Mouse (Mus musculus): ENCODE data around the gene Slc39a11. TPM values are rescaled to one million over a fixed set of nuclear protein-coding genes. Genes with fewer than 3 reads are reported as not detected.
A peak's percentile ranks its signal among the peaks of the same experiment; 100 is the strongest.

The Slc39a11 gene
- polyA plus RNA-seq, 1 experiment from 2014 or later: 33.9 TPM

GRCm38 (mm10) chr11:113625437-113625836 is 24.4 kb downstream of the Slc39a11 start:
- Histone ChIP-seq H3K36me3 (replicated peaks) (0 out of 2 replicates have a peak, but pooled peaks cover 4% of the 10 kb centered on the region), H3K4me3 (no peak overlapping the region), H3K4me2 (no peak overlapping the region), H3K4me1 (peaks cover 6% of the 10 kb centered on the region), H3K27me3 (replicated peaks) (no peaks in the 10 kb centered on the region), H3K9ac (no peak overlapping the region), H3K27ac (no peak overlapping the region), H3K9me3 (no peaks in the 10 kb centered on the region)
- 95% methylated on average over 18 of the region's 18 CpGs for WGBS
- no peak for ATAC-seq (replicated peaks)

DNA sequence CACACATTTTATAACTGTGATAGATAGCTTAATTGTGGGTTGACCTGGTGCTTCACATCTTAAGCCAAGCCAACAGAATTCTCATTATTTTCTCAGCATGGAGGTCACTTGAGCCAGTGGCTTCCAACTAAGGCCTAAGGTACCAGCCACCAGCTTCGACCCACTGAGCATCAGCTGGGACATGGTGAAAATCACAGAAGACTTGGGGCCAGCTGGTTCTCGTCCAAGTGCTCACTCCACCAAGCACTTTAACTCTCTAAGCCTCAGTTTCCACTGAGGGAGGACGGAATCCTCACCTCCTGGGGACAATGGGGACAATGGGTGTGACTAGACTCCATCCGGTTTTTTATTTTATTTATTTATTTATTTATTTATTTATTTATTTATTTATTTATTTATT is 27.9 kb downstream of the Slc39a11 start:
- WGBS: 88% methylated on average over 4 of the region's 4 CpGs
- Histone ChIP-seq H3K27ac (no peak overlapping the region), H3K27me3 (replicated peaks) (0 out of 2 replicates have a peak, but pooled peaks cover 5% of the 10 kb centered on the region), H3K9me3 (no peaks in the 10 kb centered on the region), H3K9ac (no peak overlapping the region), H3K36me3 (replicated peaks) (0 out of 2 replicates have a peak, but pooled peaks cover 4% of the 10 kb centered on the region), H3K4me2 (no peak overlapping the region), H3K4me3 (no peak overlapping the region), H3K4me1 (peaks cover 37% of the 10 kb centered on the region)
- ATAC-seq (replicated peaks): no peak

- WGBS: 59% methylated on average over 2 of the region's 2 CpGs
- H3K4me2 ChIP-seq: peak overlapping the region; percentile 97
- H3K27ac ChIP-seq: no peak overlapping the region
- peaks cover 37% of the 10 kb centered on the region for H3K4me1 ChIP-seq
- no peak for ATAC-seq (replicated peaks)
- 0 out of 2 replicates have a peak, but pooled peaks cover 4% of the 10 kb centered on the region for H3K36me3 ChIP-seq (replicated peaks)
- H3K27me3 ChIP-seq (replicated peaks): peaks cover 5% of the 10 kb centered on the region; the same call in 1 of the 2 replicates
- H3K9me3 ChIP-seq: no peaks in the 10 kb centered on the region
- no peak overlapping the region for H3K9ac ChIP-seq
- H3K4me3 ChIP-seq: peak overlapping the region; percentile 58
Measured at GRCm38 (mm10) chr11:113621001-113621400, 28.9 kb downstream of the Slc39a11 start.

DNA sequence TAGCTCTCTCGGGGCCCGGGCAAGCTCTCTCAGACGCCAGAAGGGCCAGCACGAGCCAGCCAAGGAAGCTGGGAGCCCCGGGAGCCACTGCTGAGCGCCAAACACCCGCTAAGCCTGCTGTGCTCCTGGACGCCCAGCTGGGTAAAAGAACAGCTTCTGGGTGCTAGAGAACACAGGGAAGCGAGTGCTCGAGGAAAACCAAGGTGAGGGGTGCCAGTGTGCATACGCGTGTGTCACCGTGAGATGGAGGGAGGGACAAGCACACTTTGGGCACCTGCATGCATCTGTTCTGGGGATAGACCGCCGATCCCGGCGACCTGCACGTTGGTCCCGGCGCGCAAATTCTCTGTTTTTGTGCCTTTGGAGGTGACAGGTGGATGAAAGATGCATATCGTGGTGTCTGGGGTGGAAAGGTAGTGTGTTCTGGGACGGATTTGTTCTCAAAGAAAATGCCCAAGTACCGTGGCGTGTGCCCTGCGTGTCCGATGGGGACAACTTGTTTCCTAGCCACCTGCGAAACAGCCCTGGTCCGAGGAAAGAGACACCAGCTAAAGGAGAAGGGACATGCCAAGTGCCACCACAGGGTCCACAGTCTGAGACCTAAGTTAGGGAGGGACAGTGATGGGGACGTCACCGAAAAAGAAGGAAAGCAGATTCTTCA is 30.3 kb downstream of the Slc39a11 start:
- peaks cover 5% of the 10 kb centered on the region; the same call in 1 of the 2 replicates for H3K27me3 ChIP-seq (replicated peaks)
- peak; percentile 46 for ATAC-seq (replicated peaks)

DNA sequence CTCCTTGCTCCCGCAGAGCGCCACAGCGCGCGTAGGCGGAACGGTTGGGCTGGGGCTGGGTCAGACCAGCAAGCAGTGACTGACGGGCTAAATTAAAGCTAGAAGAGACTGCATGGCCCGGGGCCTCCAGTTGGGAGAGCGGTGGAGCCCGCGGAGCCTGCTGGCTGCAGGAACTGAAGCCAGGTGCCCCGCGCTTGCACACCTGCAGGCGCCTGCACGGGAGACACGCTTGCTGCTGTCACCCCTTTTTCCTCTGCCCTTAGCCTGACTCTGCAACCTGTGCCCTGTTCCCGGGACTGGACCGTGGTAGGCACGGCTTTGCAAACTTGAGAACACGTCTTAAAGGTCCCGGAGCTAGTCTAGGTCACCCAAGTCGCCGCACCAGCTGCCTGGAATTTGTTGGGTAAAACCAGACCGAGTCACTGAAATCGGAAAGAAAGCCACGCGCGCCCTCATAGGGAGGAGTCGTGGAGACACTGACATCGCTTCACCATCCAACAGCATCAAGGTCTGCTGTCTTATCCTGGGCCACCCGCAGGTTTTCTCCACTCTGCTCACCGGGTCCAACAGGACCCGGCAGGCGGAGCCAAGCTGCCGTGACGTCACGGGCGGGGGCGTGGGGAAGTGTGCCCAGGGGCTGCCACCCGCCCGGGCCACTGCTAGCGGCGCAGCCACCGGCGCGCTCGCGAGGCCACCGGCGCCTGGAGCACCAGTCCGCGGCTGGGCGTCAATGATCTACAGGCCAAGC is 31.0 kb downstream of the Slc39a11 start, which contains the start of gene Sstr2:
Gene Sstr2 (plus strand): TSS at position 671 of the 748 bp plus-strand sequence.
- H3K9ac ChIP-seq: peak within 1 kb of the TSS; percentile 58
- under 1% methylated on average over 54 of the region's 54 CpGs for WGBS
- peaks cover 37% of the 10 kb centered on the region for H3K4me1 ChIP-seq
- H3K4me2 ChIP-seq: peak within 1 kb of the TSS; percentile 97
- H3K27ac ChIP-seq: peak within 1 kb of the TSS; percentile 38; the same call in 1 of the 2 replicates
- ATAC-seq (replicated peaks): peak; percentile 83
- H3K9me3 ChIP-seq: no peaks in the 10 kb centered on the region
- H3K36me3 ChIP-seq (replicated peaks): no peaks in the 10 kb centered on the region
- H3K27me3 ChIP-seq (replicated peaks): peaks cover 5% of the 10 kb centered on the region; the same call in 1 of the 2 replicates
- H3K4me3 ChIP-seq: peak within 1 kb of the TSS; percentile 58

More for the DNA sequence above, 30.3 kb downstream of the Slc39a11 start:
- peak overlapping the region; percentile 97 for H3K4me2 ChIP-seq
- peak overlapping the region; percentile 38; the same call in 1 of the 2 replicates for H3K27ac ChIP-seq
- H3K9ac ChIP-seq: peak overlapping the region; percentile 58
- H3K9me3 ChIP-seq: no peaks in the 10 kb centered on the region
- H3K4me3 ChIP-seq: peak overlapping the region; percentile 58
- peaks cover 37% of the 10 kb centered on the region for H3K4me1 ChIP-seq
- no peaks in the 10 kb centered on the region for H3K36me3 ChIP-seq (replicated peaks)
- 2% methylated on average over 31 of the region's 31 CpGs for WGBS

GRCm38 (mm10) chr11:113618303-113618671 is 31.6 kb downstream of the Slc39a11 start:
- Histone ChIP-seq H3K9me3 (no peaks in the 10 kb centered on the region), H3K4me1 (peaks cover 37% of the 10 kb centered on the region), H3K27ac (no peak overlapping the region), H3K4me2 (peak overlapping the region; percentile 97), H3K9ac (no peak overlapping the region; the same call in 1 of the 2 replicates), H3K36me3 (replicated peaks) (no peaks in the 10 kb centered on the region), H3K4me3 (peak overlapping the region; percentile 58), H3K27me3 (replicated peaks) (peaks cover 5% of the 10 kb centered on the region; the same call in 1 of the 2 replicates)
- no peak for ATAC-seq (replicated peaks)
- WGBS: 27% methylated on average over 4 of the region's 4 CpGs

DNA sequence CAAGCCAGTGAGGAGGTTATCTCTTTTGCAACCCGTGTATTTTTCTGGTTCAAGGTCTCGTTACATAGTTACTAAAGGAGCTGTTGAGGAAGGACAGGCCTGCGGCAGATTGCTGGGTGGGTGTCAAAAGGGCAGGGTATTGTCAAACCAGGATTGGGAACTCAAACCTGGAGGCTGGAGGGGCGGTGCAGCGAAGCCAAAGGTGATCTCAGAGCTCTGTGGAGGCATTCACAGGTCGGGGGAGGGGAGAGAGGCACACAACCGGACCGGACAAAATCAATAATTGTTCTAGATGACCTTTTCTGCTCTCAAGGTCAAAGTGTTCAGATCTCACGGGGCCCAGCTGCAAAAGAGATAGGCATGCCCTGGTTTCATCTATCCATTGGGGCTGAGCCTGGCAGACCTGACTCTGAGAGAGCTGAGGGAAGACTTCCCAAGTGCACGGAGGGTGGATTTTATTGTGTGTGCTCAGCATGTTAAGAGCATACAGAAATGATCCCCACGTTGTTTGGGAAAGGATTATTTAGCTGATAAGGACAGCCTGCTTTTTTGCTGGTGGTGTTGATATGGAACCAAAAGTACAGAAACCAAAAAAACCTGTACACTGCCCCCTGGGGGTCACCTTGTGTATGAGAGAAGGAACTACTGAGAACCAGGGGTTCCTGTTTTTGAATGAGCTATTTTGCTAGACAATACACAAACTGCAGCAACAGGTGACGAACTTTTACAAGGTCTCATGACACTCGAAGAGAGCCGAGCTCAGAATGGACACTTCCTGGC is 32.6 kb downstream of the Slc39a11 start:
- Histone ChIP-seq H3K9me3 (no peaks in the 10 kb centered on the region), H3K4me2 (no peak overlapping the region), H3K9ac (no peak overlapping the region), H3K36me3 (replicated peaks) (no peaks in the 10 kb centered on the region), H3K27ac (no peak overlapping the region), H3K4me1 (peaks cover 39% of the 10 kb centered on the region), H3K4me3 (no peak overlapping the region), H3K27me3 (replicated peaks) (peaks cover 5% of the 10 kb centered on the region; the same call in 1 of the 2 replicates)
- no peak for ATAC-seq (replicated peaks)
- WGBS: 47% methylated on average over 14 of the region's 14 CpGs

- Histone ChIP-seq H3K4me1 (peaks cover 32% of the 10 kb centered on the region), H3K27me3 (replicated peaks) (peaks cover 5% of the 10 kb centered on the region; the same call in 1 of the 2 replicates), H3K4me2 (no peak overlapping the region), H3K4me3 (no peak overlapping the region), H3K27ac (no peak overlapping the region), H3K36me3 (replicated peaks) (no peaks in the 10 kb centered on the region), H3K9me3 (no peaks in the 10 kb centered on the region), H3K9ac (no peak overlapping the region)
- 88% methylated on average over 6 of the region's 6 CpGs for WGBS
- no peak for ATAC-seq (replicated peaks)
Measured at GRCm38 (mm10) chr11:113614476-113614875, 35.4 kb downstream of the Slc39a11 start.

DNA sequence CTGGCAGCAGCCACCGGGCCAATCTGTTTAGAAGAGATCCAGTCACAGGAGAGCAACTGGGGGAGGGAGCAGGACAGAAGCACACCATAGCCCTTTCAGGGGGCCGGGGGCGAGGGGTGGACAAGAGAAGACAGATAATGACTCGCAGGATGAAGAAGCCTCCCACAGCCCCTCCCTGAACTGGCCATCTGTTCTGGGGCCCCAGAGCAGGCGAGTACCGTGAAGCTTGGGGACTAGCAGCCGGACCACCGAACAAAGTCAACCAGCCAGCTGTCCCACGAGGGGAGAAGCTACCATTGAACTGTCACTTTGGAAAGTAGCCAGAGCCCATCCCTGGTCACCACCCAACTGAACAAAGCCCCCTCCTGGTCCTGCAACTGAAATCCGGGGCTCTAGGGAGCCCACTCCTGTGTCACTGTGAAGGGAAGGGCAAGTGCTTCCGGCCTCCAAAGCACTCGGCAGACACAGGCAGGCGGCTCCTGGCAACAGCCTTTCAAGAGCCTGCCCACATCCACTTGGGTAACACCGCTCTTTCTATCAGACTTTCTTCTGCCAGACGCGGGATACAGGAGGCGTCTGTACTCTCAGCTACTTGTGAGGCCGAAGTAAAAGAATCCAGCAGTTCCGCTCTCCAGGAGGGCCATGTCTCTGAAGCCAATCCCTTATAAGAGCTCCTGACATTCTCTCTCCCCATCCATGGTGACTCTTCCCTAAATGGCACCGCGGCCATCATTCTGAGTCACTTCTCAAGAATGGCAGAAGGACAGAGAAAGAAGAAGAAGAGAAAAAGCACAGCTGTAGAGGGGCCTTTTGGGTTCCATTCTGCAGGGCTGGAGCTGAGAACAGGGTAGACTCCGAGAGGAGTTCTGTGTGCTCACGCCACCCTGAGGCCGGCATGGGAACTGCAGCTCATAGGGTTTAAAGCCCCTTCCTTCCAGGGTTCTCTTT is 37.9 kb downstream of the Slc39a11 start:
- 9% methylated on average over 24 of the region's 24 CpGs for WGBS

GRCm38 (mm10) chr11:113611112-113611646 is 38.7 kb downstream of the Slc39a11 start:
- H3K9ac ChIP-seq: no peak overlapping the region

More for the DNA sequence above, 37.9 kb downstream of the Slc39a11 start:
- ATAC-seq (replicated peaks): peak; percentile 72
- Histone ChIP-seq H3K9ac (no peak overlapping the region), H3K9me3 (no peaks in the 10 kb centered on the region), H3K27me3 (replicated peaks) (no peaks in the 10 kb centered on the region; the same call in 1 of the 2 replicates), H3K4me1 (peaks cover 10% of the 10 kb centered on the region), H3K36me3 (replicated peaks) (no peaks in the 10 kb centered on the region), H3K4me3 (no peak overlapping the region), H3K4me2 (0 out of 2 replicates have a peak overlapping the region, but pooled peaks have one; percentile 3), H3K27ac (peak overlapping the region; percentile 68)

DNA sequence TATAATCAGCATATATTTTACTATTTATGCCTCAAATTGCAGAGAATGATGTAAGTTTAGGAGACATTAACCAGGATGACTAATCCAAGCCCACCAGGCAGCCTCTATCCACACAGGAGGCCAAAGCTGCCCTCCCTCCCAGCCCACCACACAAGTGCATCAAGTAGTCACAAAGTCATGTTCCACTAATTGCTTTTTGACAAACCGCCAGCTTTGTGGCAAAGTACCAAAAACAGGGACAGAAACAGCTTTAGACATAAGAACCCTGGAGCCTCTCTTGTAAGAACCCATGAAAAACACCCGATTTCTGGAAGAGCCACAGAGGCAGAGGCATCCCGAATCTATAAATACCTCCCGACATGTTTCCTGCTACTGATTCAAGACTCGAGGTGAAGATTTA is 39.6 kb downstream of the Slc39a11 start:
- ATAC-seq (replicated peaks): no peak
- no peaks in the 10 kb centered on the region for H3K27me3 ChIP-seq (replicated peaks)
- no peak overlapping the region for H3K4me2 ChIP-seq
- peaks cover 10% of the 10 kb centered on the region for H3K4me1 ChIP-seq
- no peak overlapping the region for H3K27ac ChIP-seq
- no peak overlapping the region for H3K9ac ChIP-seq
- no peak overlapping the region for H3K4me3 ChIP-seq
- WGBS: 78% methylated on average over 5 of the region's 5 CpGs
- no peaks in the 10 kb centered on the region for H3K36me3 ChIP-seq (replicated peaks)
- H3K9me3 ChIP-seq: no peaks in the 10 kb centered on the region

More at GRCm38 (mm10) chr11:113611112-113611646, 38.7 kb downstream of the Slc39a11 start:
- peaks cover 10% of the 10 kb centered on the region for H3K4me1 ChIP-seq
- H3K27me3 ChIP-seq (replicated peaks): no peaks in the 10 kb centered on the region; the same call in 1 of the 2 replicates
- ATAC-seq (replicated peaks): no peak
- H3K36me3 ChIP-seq (replicated peaks): no peaks in the 10 kb centered on the region
- H3K4me2 ChIP-seq: no peak overlapping the region
- no peaks in the 10 kb centered on the region for H3K9me3 ChIP-seq
- H3K4me3 ChIP-seq: no peak overlapping the region
- 87% methylated on average over 10 of the region's 10 CpGs for WGBS
- H3K27ac ChIP-seq: 0 out of 2 replicates have a peak overlapping the region, but pooled peaks have one; percentile 68
